ENCODE assay signal across 10 mouse cellular contexts in the genomic region with DNA sequence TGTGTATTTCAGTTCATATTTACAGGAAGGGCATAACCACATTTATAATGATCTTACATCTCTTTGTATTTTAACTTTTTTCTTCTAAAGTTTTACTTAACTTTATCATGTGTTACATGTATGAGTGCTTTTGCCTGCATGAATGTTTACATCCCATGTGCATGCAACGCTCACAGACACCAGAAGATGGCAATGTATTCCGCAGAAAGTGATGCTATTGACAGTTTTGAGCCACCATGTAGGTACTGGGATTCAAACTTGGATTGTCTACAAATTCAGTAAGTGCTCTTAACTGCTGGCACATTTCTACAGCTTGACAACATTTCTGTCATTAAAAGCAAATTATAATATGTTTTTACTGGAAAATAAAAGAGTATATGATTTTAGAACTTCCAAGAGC. TPM values are rescaled to one million over a fixed set of nuclear protein-coding genes. Genes with fewer than 3 reads are reported as not detected.
DNase-seq lines count a peak whose midpoint lies in the region; ATAC-seq lines count a peak whose summit lies in the region.
"Had no signal": no experiment of that assay in that cellular context is flagged by ENCODE, and none has a peak within 500 bp of the region (broad histone marks: within the 10 kb centered on the region; RNA-seq: fewer than 3 reads in every experiment).

No protein-coding gene starts in this region.

- H3K9ac ChIP-seq in forebrain, embryonic 15.5 days (replicated peaks), result no peak overlapping the region
- H3K9ac ChIP-seq in midbrain, embryonic 15.5 days, result no peak overlapping the region
- H3K9ac ChIP-seq: stomach, embryonic 15.5 days had no signal

- no peaks in the 10 kb centered on the region for H3K36me3 ChIP-seq in forebrain, embryonic 15.5 days
- no peaks in the 10 kb centered on the region for H3K36me3 ChIP-seq in midbrain, embryonic 15.5 days (replicated peaks)
- H3K36me3 ChIP-seq: stomach, embryonic 15.5 days had no signal

- no peak overlapping the region for H3K4me3 ChIP-seq in forebrain, embryonic 15.5 days
- no peak overlapping the region for H3K4me3 ChIP-seq in midbrain, embryonic 15.5 days
- H3K4me3 ChIP-seq: stomach, embryonic 15.5 days had no signal

- 22% methylated on average over 2 of the region's 2 CpGs for WGBS in forebrain, embryonic 15.5 days
- WGBS in midbrain, embryonic 15.5 days, result 31% methylated on average over 2 of the region's 2 CpGs

- no peaks in the 10 kb centered on the region for H3K9me3 ChIP-seq in forebrain, embryonic 15.5 days
- H3K9me3 ChIP-seq in midbrain, embryonic 15.5 days, result no peaks in the 10 kb centered on the region
- H3K9me3 ChIP-seq: stomach, embryonic 15.5 days had no signal

- no peaks in the 10 kb centered on the region for H3K4me1 ChIP-seq in forebrain, embryonic 15.5 days
- no peaks in the 10 kb centered on the region for H3K4me1 ChIP-seq in midbrain, embryonic 15.5 days
- H3K4me1 ChIP-seq: stomach, embryonic 15.5 days had no signal

- intact Hi-C loops in gastrocnemius, postnatal 14 days (cut with DNase I; ENCODE audit: low total_unique reads), result no loop called here

- DNase-seq in gastrocnemius, postnatal 10 days, result peak; percentile 15
- DNase-seq in gastrocnemius, postnatal 14 days, result no peak
- DNase-seq in B cell, adult 2 months, result peak; percentile 17 to 36
- DNase-seq in adrenal gland, postnatal 36 days, result peak; percentile 46 to 49
- DNase-seq in layer of hippocampus, adult 9-10 months (ENCODE audit: low spot score), result peak; percentile 18
- DNase-seq in thymus, postnatal 36 days, result peak; percentile 8 to 10

- H3K27me3 ChIP-seq in forebrain, embryonic 15.5 days, result no peaks in the 10 kb centered on the region
- no peaks in the 10 kb centered on the region for H3K27me3 ChIP-seq in midbrain, embryonic 15.5 days (replicated peaks)
- H3K27me3 ChIP-seq: stomach, embryonic 15.5 days had no signal

- H3K4me2 ChIP-seq in forebrain, embryonic 15.5 days (replicated peaks), result no peak overlapping the region
- no peak overlapping the region for H3K4me2 ChIP-seq in midbrain, embryonic 15.5 days
- H3K4me2 ChIP-seq: stomach, embryonic 15.5 days had no signal

- 0 out of 2 replicates have a peak, but pooled peaks have one; percentile 38 for ATAC-seq in forebrain, embryonic 15.5 days (replicated peaks)
- ATAC-seq in midbrain, embryonic 15.5 days (replicated peaks), result peak; percentile 79

- no peak overlapping the region for H3K27ac ChIP-seq in forebrain, embryonic 15.5 days (replicated peaks)
- H3K27ac ChIP-seq in midbrain, embryonic 15.5 days, result no peak overlapping the region
- H3K27ac ChIP-seq: stomach, embryonic 15.5 days had no signal

RNA-seq across cellular contexts. Expression of gene Gm8298, which starts 9.9 kb away (rescaled TPM):
- not detected for total RNA-seq in gastrocnemius, postnatal 10 days (2021)
- not detected for total RNA-seq in gastrocnemius, postnatal 14 days (2021)
- not detected for total RNA-seq in adrenal gland, postnatal 36 days (2021)
- not detected in 2 replicates for polyA plus RNA-seq in forebrain, embryonic 15.5 days (2015; fragmentation: Nextera tagmentation; extraction: Ambion mirVana)
- polyA plus RNA-seq in midbrain, embryonic 15.5 days (2015; fragmentation: Nextera tagmentation; extraction: Ambion mirVana), result not detected in 2 replicates
- total RNA-seq: left cerebral cortex, postnatal 10 days had no signal
- polyA plus RNA-seq: stomach, embryonic 15.5 days had no signal

RNA-seq across cellular contexts. Expression of gene C130079G13Rik, which starts 54.2 kb away (rescaled TPM):
- not detected for total RNA-seq in gastrocnemius, postnatal 10 days (2021)
- total RNA-seq in gastrocnemius, postnatal 14 days (2021), result not detected
- not detected for total RNA-seq in adrenal gland, postnatal 36 days (2021)
- polyA plus RNA-seq in forebrain, embryonic 15.5 days (2015; fragmentation: Nextera tagmentation; extraction: Ambion mirVana), result not detected in 2 replicates
- not detected in 2 replicates for polyA plus RNA-seq in midbrain, embryonic 15.5 days (2015; fragmentation: Nextera tagmentation; extraction: Ambion mirVana)
- total RNA-seq: left cerebral cortex, postnatal 10 days had no signal
- polyA plus RNA-seq: stomach, embryonic 15.5 days had no signal
